Mouse (Mus musculus): ENCODE results near the gene Zkscan14. TPM values are rescaled to one million over a fixed set of nuclear protein-coding genes. Genes with fewer than 3 reads are reported as not detected.
"Not testable (repeated sequence)": the region's sequence is repeated elsewhere in the genome, so short reads cannot be mapped to it uniquely, and the experiment has no call there.

The Zkscan14 gene
- 1 to 10 TPM; 5.5 to 7.3 TPM for total RNA-seq (2021)
- long read RNA-seq, experiment 1, transcript Zkscan14-201 (3 exons, 1,967 nt), result major isoform, 11 of 13 reads
- long read RNA-seq, experiment 1, partial matches to known transcripts, result 0 of 13 reads
- long read RNA-seq, experiment 1, other reads (novel, unspliced or antisense), result 1 of 13 reads
- long read RNA-seq, experiment 2, transcript Zkscan14-201 (3 exons, 1,967 nt), result major isoform, 7 of 8 reads
- long read RNA-seq, experiment 2, partial matches to known transcripts, result 0 of 8 reads
- long read RNA-seq, experiment 2, other reads (novel, unspliced or antisense), result 1 of 8 reads

GRCm38 (mm10) chr5:145201321-145201991 is at the start of gene Zkscan14:
TSS of gene Zkscan14 (minus strand) at chr5:145201868.
- DNase-seq (ENCODE audit: low spot score in 2 of 2), result peak in 1 of 2 experiments; percentile 70

- DNase-seq (ENCODE audit: low spot score in 2 of 2), result no peak
Measured at GRCm38 (mm10) chr5:145249520-145249919, 47.9 kb upstream of the Zkscan14 start.

GRCm38 (mm10) chr5:145234636-145235035 is 33.0 kb upstream of the Zkscan14 start:
- DNase-seq (ENCODE audit: low spot score in 2 of 2), result no peak

GRCm38 (mm10) chr5:145231893-145232411 is 30.3 kb upstream of the Zkscan14 start:
- no peak for DNase-seq (ENCODE audit: low spot score in 2 of 2)

- DNase-seq (ENCODE audit: low spot score in 2 of 2), result peak; percentile 92 to 96
Measured at GRCm38 (mm10) chr5:145231367-145231871, 29.8 kb upstream of the Zkscan14 start, which contains the start of gene Zfp655. TSS of gene Zfp655 (plus strand) at chr5:145231715.

- no peak for DNase-seq (ENCODE audit: low spot score in 2 of 2)
Measured at GRCm38 (mm10) chr5:145230641-145231040, 29.0 kb upstream of the Zkscan14 start.

GRCm38 (mm10) chr5:145229283-145229682 is 27.6 kb upstream of the Zkscan14 start:
- DNase-seq (ENCODE audit: low spot score in 2 of 2), result not testable (repeated sequence)

GRCm38 (mm10) chr5:145226453-145226852 is 24.8 kb upstream of the Zkscan14 start:
- DNase-seq (ENCODE audit: low spot score in 2 of 2), result no peak

GRCm38 (mm10) chr5:145223395-145223794 is 21.7 kb upstream of the Zkscan14 start:
- no peak for DNase-seq (ENCODE audit: low spot score in 2 of 2)

- no peak for DNase-seq (ENCODE audit: low spot score in 2 of 2)
Measured at GRCm38 (mm10) chr5:145222840-145223239, 21.2 kb upstream of the Zkscan14 start.

GRCm38 (mm10) chr5:145219981-145220380 is 18.3 kb upstream of the Zkscan14 start:
- DNase-seq (ENCODE audit: low spot score in 2 of 2), result no peak

- DNase-seq (ENCODE audit: low spot score in 2 of 2), result no peak
Measured at GRCm38 (mm10) chr5:145218671-145219070, 17.0 kb upstream of the Zkscan14 start.

GRCm38 (mm10) chr5:145218206-145218605 is 16.5 kb upstream of the Zkscan14 start:
- no peak for DNase-seq (ENCODE audit: low spot score in 2 of 2)

GRCm38 (mm10) chr5:145217746-145218145 is 16.1 kb upstream of the Zkscan14 start:
- DNase-seq (ENCODE audit: low spot score in 2 of 2), result no peak

- no peak for DNase-seq (ENCODE audit: low spot score in 2 of 2)
Measured at GRCm38 (mm10) chr5:145214679-145215078, 13.0 kb upstream of the Zkscan14 start.

GRCm38 (mm10) chr5:145213505-145213904 is 11.8 kb upstream of the Zkscan14 start:
- no peak for DNase-seq (ENCODE audit: low spot score in 2 of 2)

- no peak for DNase-seq (ENCODE audit: low spot score in 2 of 2)
Measured at GRCm38 (mm10) chr5:145212216-145212615, 10.5 kb upstream of the Zkscan14 start.

- no peak for DNase-seq (ENCODE audit: low spot score in 2 of 2)
Measured at GRCm38 (mm10) chr5:145211340-145211739, 9.7 kb upstream of the Zkscan14 start.

- DNase-seq (ENCODE audit: low spot score in 2 of 2), result not testable (repeated sequence)
Measured at GRCm38 (mm10) chr5:145208391-145208790, 6.7 kb upstream of the Zkscan14 start.

GRCm38 (mm10) chr5:145207954-145208353 is 6.3 kb upstream of the Zkscan14 start:
- DNase-seq (ENCODE audit: low spot score in 2 of 2), result no peak

GRCm38 (mm10) chr5:145207385-145207784 is 5.7 kb upstream of the Zkscan14 start:
- DNase-seq (ENCODE audit: low spot score in 2 of 2), result no peak

GRCm38 (mm10) chr5:145205041-145205440 is 3.4 kb upstream of the Zkscan14 start:
- no peak for DNase-seq (ENCODE audit: low spot score in 2 of 2)
